Mouse (Mus musculus): ENCODE measurements around the gene Hist1h4a.
"Not testable (repeated sequence)": the region's sequence is repeated elsewhere in the genome, so short reads cannot be mapped to it uniquely, and the experiment has no call there.

Gene Hist1h4a

DNA sequence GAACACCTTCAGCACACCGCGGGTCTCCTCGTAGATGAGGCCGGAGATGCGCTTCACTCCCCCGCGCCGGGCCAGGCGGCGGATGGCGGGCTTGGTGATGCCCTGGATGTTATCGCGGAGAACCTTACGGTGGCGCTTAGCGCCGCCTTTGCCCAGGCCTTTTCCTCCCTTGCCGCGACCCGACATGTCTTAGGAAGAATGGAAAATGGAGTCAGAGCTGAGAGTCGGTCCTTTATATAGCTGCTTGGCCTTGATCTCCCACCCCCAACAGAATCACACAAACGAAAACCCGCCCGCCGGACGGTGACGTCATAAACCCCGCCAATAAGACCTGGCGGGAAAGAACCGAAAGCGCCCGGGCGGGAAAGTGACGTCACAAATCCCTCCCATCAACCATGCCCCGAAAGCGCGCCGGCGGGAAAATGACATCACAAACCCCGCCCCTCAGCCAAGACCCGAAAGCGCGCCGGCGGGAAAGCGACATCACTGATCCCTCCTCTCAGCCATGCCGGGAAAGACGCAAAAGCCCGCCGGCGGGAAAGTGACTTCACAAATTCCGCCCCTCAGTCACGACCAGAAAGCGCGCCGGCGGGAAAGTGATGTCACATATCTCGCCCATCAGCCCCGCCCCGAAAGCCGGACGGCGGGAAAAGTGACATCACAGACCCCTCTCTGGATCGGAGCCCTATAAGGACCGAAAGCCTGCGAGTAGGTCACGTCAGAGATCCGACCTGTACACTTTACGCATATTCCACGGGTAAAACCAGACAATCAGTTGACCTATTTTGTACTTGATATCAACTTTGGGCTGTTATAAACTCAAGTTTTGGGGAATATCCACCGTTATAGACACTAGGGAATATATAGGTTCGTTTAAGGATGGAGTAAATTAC, at the start of gene Hist1h4a:
Hist1h4a (minus strand) TSS at position 259 of the 893 bp plus-strand sequence.
- DNase-seq (ENCODE audit: low spot score) = peak; percentile 99

DNA sequence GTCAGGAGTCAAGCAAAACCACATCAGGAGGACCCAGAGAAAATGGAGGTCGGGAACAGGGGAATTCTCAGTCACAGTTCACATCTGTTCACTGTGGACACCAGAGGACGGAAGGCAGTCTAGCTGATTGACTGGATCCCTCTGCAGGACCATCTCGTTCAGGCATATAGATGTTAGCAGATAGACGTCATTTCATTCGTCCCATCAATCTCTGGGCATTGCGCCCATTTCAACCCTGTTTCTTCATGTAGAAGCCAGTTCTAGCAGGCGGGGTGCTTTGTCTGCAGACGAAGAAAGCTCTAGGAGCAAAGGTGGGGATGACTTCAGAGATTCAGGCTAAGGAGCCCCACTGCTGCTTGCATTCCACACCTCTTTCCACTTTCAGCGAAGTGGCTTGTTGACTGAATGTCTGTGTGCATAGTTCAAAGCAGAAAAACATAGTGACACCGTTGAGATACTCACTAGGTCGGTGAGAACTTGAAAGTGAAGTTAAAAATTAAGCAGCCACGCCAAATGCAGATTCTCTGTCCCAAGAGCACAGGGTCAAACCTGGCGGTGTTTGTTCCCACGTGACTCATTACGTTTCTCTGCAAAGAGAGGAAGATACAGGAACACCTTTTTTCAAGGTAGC, 45.5 kb upstream of the Hist1h4a start, which contains the start of gene Slc17a2:
Slc17a2 (plus strand) TSS at position 572 of the 631 bp plus-strand sequence.
- no peak for DNase-seq (ENCODE audit: low spot score)

GRCm38 (mm10) chr13:23804532-23804931, 43.5 kb upstream of the Hist1h4a start:
- no peak for DNase-seq (ENCODE audit: low spot score)

DNA sequence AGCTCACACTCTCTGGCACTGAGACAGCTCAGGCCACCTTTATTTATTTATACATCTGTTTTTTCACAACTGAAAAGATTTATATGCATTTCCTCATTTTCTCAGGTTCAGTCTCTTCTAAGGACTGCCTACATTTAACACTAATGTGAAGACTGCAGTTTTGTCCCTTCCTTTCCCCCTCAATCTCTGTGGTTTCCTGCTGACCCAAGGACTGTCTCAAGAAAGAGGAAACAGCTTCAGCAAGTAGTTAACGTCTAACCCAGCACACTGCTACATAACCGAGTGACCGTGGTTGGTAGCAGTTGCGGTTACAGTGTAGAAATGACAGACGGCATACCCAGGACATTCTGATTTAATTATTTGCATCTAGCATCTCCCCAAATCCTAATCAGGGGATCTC, 38.4 kb upstream of the Hist1h4a start:
- no peak for DNase-seq (ENCODE audit: low spot score)

DNA sequence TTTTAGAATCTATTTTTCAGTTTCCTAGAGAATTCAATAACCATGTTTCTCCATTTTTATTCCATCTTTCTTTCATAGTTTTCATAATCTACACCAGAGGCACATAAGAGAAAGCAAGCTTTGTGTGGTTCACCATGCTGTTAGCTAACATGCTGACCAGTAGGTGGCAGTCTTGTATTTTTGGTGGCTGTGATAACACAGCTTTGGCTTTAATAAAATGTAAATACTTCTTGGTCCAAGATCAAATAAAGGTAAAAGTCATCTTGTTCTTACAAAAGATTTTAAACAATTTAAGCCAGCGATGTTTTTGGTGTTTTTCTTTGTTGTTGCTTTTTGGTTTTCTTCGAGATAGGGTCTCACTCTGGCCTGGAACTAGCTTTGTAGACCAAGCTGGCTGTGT, 31.5 kb upstream of the Hist1h4a start:
- DNase-seq (ENCODE audit: low spot score) = peak; percentile 48

DNA sequence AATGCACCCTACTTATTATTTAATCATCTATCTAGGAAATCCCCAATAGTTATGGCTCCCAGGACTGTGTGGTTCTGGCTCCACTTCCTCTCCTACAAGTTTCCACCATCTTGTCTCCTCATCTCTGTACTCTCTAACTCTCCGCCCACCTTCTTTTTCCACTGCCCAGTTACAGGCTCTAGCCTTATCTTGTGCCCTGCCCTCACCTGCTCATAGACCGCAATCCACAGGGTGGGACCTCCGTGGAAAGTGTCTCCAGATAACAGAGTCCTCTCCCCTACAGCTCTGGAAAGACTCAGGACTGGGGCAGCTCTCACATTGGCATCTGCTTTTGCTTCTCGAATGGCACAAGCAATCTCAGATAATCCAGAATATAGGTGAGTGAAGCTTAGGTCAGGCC, 18.0 kb upstream of the Hist1h4a start:
- no peak for DNase-seq (ENCODE audit: low spot score)

DNA sequence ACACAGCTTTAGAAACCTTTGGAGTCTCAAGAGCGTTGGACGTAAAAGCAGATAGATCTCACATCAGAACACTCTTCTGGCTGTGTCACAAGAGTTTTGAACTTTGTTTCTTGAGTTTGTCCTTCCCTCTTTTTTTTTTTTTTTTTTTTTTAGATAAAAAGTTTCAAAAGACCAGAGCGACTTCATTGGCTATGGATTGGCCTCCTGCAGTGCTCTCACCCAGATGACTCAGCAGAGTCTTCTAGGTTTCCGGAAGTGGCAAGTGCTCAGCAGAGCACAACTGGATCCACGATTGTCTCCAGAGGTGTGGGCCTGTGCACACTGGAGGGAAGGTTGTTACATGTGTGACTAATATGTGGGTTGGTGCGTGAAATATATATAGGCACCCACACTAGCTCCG, 17.3 kb upstream of the Hist1h4a start:
- no peak for DNase-seq (ENCODE audit: low spot score)

DNA sequence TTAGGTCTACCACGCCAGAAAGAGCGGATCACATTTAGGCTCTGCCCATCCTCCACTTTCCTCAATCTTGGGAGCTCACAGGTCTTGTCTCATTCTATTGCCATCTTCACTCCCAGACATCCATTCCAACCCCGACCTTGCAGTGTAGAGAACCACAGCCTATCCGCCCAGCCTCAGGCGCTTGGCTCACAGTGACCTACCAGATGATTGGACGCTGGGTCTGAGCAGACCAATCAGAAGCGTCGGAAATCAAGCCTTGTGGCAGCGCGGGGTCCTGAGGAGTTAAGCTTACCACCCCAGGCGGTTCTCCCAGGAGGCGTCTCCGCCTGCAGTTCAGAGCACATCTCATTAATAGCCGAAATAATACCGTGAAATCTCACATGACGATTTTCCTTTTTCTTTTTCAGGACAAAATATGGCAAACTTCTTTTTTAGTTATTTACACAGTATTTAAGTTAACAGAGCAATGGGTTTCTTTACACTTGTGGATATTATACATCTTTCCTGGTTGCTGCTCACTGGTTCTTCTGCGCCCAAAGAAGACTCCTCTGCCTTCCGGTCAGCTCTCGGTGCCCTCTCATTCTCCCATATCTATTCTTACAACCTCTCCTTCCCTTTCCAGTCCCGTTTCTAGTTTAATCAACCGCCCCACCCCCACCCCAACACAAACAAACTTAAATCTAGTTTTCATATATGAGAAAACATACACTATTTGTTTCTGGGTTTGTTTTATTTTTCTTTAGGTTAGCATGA, 11.7 kb upstream of the Hist1h4a start:
- peak; percentile 35 for DNase-seq (ENCODE audit: low spot score)

- not testable (repeated sequence) for DNase-seq (ENCODE audit: low spot score)
Observed at GRCm38 (mm10) chr13:23769613-23770012, 8.6 kb upstream of the Hist1h4a start, which contains the start of gene Trim38. TSS of gene Trim38 (plus strand) at chr13:23769913.

GRCm38 (mm10) chr13:23768834-23769397, 7.9 kb upstream of the Hist1h4a start:
- DNase-seq (ENCODE audit: low spot score) = no peak

GRCm38 (mm10) chr13:23766772-23767171, 5.7 kb upstream of the Hist1h4a start:
- DNase-seq (ENCODE audit: low spot score) = no peak

- no peak for DNase-seq (ENCODE audit: low spot score)
Observed at GRCm38 (mm10) chr13:23765172-23765513, 4.1 kb upstream of the Hist1h4a start.

DNA sequence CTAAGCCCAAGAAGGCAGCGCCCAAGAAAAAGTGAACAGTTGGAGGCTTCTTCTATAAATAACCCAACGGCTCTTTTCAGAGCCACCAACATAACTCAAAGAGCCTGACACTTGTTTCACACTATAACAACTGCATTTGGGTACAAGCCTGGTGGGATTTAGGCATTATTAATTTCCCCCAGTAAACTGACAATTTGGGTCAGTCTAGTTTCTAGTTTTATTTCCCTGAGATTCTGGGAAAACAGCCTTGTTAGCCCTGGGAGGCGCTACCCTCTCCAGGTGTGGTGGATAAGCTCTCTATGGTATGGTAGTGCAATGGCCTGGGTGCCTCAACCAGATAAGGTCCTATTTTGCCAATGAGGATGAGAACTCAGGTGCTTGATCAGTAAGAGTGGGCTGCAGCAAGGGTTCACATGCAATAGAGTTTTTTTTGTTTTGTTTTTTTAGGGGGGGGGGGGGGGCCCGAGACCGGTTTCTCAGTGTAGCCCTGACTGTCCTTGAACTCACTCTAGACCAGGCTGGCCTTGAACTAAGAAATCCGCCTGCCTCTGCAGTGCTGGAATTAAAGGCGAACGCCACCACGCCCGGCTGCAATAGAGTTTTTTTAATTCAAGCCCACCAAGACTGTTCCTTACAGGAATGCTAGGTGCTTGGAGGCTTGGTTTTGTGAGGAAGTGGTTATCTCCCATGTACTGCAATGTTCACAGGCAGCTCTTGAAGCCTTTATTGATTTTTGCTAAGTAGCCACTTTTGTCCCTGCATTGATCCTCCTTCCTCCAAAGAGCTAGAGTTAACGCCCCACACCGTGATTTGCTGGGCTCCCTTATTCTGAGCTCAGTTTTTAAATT, 3.5 kb upstream of the Hist1h4a start:
- no peak for DNase-seq (ENCODE audit: low spot score)

DNA sequence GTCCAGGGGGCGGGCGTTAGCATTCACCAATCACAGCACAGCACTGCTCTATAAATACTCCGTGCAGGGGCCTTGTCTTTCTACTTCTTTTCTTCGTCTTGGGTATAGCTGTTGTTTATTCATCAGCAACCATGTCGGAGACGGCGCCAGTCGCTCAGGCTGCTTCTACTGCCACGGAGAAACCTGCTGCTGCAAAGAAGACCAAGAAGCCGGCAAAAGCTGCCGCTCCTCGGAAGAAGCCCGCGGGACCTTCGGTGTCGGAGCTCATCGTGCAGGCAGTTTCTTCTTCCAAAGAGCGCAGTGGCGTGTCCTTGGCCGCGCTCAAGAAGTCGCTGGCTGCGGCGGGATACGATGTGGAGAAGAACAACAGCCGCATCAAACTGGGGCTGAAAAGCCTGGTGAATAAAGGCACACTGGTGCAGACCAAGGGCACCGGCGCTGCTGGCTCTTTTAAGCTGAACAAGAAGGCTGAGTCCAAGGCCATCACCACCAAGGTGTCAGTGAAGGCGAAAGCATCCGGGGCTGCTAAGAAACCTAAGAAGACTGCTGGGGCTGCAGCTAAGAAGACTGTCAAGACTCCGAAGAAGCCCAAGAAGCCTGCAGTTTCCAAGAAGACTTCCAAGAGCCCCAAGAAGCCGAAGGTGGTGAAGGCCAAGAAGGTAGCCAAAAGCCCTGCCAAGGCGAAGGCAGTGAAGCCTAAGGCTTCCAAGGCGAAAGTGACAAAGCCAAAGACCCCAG, 2.7 kb upstream of the Hist1h4a start, which contains the start of gene Hist1h1a:
Hist1h1a (plus strand) TSS at position 81 of the 738 bp plus-strand sequence.
- peak; percentile 85 for DNase-seq (ENCODE audit: low spot score)

- DNase-seq (ENCODE audit: low spot score) = no peak
Observed at GRCm38 (mm10) chr13:23763242-23763585, 2.2 kb upstream of the Hist1h4a start.

DNA sequence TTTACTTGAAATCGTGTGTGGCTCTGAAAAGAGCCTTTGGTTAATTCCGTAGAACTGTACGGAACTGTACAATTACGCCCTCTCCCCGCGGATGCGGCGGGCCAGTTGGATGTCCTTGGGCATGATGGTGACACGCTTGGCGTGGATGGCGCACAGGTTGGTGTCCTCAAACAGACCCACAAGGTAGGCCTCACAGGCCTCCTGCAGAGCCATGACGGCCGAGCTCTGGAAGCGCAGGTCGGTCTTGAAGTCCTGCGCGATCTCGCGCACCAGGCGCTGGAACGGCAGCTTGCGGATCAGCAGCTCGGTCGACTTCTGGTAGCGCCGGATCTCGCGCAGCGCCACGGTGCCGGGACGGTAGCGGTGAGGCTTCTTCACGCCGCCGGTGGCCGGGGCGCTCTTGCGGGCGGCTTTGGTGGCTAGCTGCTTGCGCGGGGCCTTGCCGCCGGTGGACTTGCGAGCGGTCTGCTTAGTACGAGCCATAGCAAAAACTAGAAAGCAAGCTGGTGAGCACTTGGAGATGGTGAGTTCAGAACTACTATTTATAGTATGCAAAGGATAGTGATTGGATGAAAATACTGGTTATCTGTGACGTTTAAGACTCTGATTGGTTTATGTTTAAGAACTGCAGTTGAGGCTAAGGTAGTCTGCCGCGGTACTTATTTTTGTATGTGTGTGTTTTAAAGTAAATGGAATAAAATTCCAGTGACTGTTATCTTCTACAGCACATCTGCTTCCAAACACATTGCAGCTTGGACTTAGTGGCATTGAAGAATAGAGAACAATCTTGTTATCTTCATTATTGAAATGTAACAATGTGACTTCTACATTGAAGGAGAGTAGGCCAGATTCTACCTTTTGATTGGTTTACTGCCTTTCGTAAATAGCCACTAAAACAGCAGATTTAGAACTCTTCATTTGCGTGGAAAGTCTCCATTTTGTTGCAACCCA, 1.1 kb upstream of the Hist1h4a start, which contains the start of gene Hist1h3a:
Hist1h3a (minus strand) TSS at position 516 of the 951 bp plus-strand sequence.
- peak; percentile 67 for DNase-seq (ENCODE audit: low spot score)

DNA sequence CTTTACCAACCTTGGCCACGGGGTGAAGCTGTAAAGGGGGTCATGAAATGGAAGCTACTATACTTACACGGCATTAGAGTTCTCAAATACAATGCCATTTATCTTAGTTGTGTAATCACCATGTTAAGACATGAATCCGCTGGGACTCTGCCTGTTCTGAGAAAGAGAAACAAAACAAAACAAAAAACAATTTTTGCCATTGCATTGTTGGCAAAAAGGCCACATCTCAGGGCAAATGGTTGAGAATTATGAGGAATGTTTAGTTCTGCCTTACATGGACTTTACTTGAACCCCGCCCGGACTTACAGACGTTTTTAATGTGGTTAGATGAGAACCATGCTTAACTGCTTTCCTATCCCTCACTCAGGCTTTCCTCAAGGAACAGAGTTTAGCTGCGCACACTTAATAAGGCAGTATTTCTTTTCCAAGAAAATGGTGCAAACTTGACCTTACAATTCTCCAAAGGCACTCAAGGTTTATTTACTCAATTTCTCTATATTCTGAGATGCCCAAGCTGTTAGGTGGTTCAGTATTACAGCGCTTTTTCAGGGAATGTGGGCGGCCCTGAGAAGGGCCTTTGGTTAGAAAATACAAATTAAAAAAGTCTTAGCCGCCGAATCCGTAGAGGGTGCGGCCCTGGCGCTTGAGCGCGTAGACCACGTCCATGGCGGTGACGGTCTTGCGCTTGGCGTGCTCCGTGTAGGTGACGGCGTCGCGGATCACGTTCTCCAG, 624 bp downstream of the Hist1h4a start:
- no peak for DNase-seq (ENCODE audit: low spot score)

GRCm38 (mm10) chr13:23759916-23760239, 1.2 kb downstream of the Hist1h4a start:
- no peak for DNase-seq (ENCODE audit: low spot score)
